Mouse (Mus musculus) lung, postnatal 14 days (tissue): ENCODE results near the gene Basp1.

Experiments used
- DNase-seq: peaks from one replicate; pipeline ENCODE4 v3.0.0; 2021

Basp1 gene

GRCm38 (mm10) chr15:25415958-25416357 lies 2.4 kb upstream of the Basp1 start:
- DNase-seq = no peak

GRCm38 (mm10) chr15:25414747-25415119 lies 1.2 kb upstream of the Basp1 start:
- DNase-seq = peak; percentile 87

GRCm38 (mm10) chr15:25414011-25414746 lies 615 bp upstream of the Basp1 start:
- no peak for DNase-seq

- no peak for DNase-seq
Observed at GRCm38 (mm10) chr15:25412761-25413261, 753 bp downstream of the Basp1 start.

GRCm38 (mm10) chr15:25412171-25412641 lies 1.4 kb downstream of the Basp1 start:
- DNase-seq = peak; percentile 25

- DNase-seq = no peak
Observed at GRCm38 (mm10) chr15:25411461-25411860, 2.1 kb downstream of the Basp1 start.

GRCm38 (mm10) chr15:25405926-25406325 lies 7.6 kb downstream of the Basp1 start:
- no peak for DNase-seq

GRCm38 (mm10) chr15:25403879-25404278 lies 9.7 kb downstream of the Basp1 start:
- no peak for DNase-seq

- DNase-seq = no peak
Observed at GRCm38 (mm10) chr15:25402001-25402400, 11.6 kb downstream of the Basp1 start.

GRCm38 (mm10) chr15:25400276-25400675 lies 13.3 kb downstream of the Basp1 start:
- no peak for DNase-seq

GRCm38 (mm10) chr15:25395912-25396590 lies 17.5 kb downstream of the Basp1 start:
- DNase-seq = no peak

- no peak for DNase-seq
Observed at GRCm38 (mm10) chr15:25392525-25393099, 21.0 kb downstream of the Basp1 start.

GRCm38 (mm10) chr15:25391210-25391609 lies 22.4 kb downstream of the Basp1 start:
- no peak for DNase-seq

- DNase-seq = no peak
Observed at GRCm38 (mm10) chr15:25387572-25387971, 26.0 kb downstream of the Basp1 start.

GRCm38 (mm10) chr15:25380051-25380450 lies 33.5 kb downstream of the Basp1 start:
- DNase-seq = no peak

- DNase-seq = peak; percentile 29
Observed at GRCm38 (mm10) chr15:25378707-25379106, 34.9 kb downstream of the Basp1 start.

- no peak for DNase-seq
Observed at GRCm38 (mm10) chr15:25376914-25377313, 36.6 kb downstream of the Basp1 start.

GRCm38 (mm10) chr15:25373486-25373885 lies 40.1 kb downstream of the Basp1 start:
- no peak for DNase-seq

- DNase-seq = no peak
Observed at GRCm38 (mm10) chr15:25369522-25369921, 44.0 kb downstream of the Basp1 start.

GRCm38 (mm10) chr15:25365503-25365902 lies 48.1 kb downstream of the Basp1 start:
- DNase-seq = no peak

- no peak for DNase-seq
Observed at GRCm38 (mm10) chr15:25364819-25365463, 48.6 kb downstream of the Basp1 start.

GRCm38 (mm10) chr15:25364160-25364818 lies 49.3 kb downstream of the Basp1 start:
- DNase-seq = peak; percentile 5

- no peak for DNase-seq
Observed at GRCm38 (mm10) chr15:25363636-25364035, 49.9 kb downstream of the Basp1 start.
